Mouse (Mus musculus) cerebellum, adult 2 months (tissue): ENCODE measurements at regions not wholly inside any gene's neighbourhood (a gene's known extent, or its start where the extent isn't known, plus 50 kb on each side); places are given as distances from the start of the nearest gene placed in this dataset.

Source experiments
- CTCF ChIP-seq: fragments of 200-500 bp; IDR thresholded peaks from 2 replicates; pipeline ENCODE4 v1.5.1; 2011; ENCODE audit warnings: low read depth, mild to moderate bottlenecking, control low read depth, low read length, moderate library complexity, borderline replicate concordance; ENCODE audit not compliant: insufficient read depth
- POLR2A ChIP-seq: fragments of 200-500 bp; IDR thresholded peaks from 2 replicates; pipeline ENCODE4 v1.6.1; 2011; ENCODE audit warnings: low read length, control low read depth, borderline replicate concordance; ENCODE audit not compliant: insufficient read depth

GRCm38 (mm10) chr10:111670666-111671065 lies 164.6 kb downstream of the Phlda1 start:
- TF ChIP-seq CTCF (no peak), POLR2A (no peak)
